Mouse (Mus musculus): Measurements from ENCODE around the gene Dnajc27.
A peak's percentile ranks its signal among the peaks of the same experiment; 100 is the strongest.

Gene Dnajc27

DNA sequence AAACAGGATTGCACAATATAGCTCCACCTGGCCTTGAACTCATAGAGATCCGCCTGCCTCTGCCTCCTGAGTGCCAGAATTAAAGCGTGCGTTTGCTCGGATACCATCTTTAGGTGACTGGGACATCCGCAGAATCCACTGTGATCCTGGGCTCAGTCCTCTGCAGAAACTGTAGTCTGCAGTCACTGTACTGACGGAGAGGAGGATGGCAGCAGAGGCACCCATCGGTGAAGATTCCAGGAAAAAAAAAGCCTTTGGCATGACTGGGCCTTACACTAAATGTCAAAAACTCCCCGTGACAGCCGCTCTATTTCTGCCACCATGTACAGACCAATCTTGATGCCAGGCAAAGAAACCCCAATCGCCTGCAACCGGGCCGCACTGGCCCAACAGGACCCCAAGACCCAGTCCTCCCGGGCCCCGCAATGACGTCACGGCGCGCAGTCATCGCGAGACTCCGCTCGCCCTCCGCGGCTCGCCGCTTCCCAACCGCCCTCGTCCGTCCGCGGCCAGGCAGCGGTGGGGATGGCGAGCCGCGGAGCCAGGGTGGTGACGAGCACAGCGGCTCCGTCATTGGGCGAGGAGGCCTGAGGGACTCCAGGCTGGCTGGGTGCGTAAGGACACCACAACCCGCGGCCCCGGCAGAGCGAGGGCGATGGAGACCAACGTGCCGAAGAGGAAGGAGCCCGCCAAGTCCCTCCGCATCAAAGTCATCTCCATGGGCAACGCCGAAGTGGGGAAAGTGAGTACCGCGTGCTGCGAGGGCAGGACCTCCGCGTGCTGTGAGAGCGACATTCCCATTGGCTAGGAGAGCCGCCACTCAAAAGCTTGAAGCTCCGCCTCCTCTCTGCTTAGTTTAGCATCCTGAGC lies at the start of gene Dnajc27:
Gene Dnajc27 (plus strand): TSS at position 452 of the 870 bp plus-strand sequence.
- peak; percentile 84 for DNase-seq (ENCODE audit: extremely low read depth, insufficient read length, low spot score)

DNA sequence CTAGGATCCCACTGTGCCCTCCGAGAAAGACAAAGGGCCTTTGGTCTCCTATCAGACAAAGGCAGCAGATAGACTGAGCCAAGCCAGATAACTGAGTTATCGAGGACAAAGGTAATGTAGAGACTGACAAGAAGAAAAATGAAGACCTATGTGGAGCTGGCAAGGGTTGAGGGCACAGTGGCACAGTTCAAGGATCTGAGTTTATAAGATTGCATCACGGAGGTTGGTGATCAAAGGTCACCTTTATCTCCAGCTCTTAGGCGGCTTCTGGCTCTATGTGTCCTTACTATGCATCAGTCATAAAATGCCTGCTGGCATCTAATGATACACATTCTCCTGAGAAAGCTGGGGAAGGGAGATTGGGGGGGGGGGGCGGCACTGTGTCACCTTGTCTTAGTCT lies 46.2 kb upstream of the Dnajc27 start:
- DNase-seq (ENCODE audit: extremely low read depth, insufficient read length, low spot score), result no peak

DNA sequence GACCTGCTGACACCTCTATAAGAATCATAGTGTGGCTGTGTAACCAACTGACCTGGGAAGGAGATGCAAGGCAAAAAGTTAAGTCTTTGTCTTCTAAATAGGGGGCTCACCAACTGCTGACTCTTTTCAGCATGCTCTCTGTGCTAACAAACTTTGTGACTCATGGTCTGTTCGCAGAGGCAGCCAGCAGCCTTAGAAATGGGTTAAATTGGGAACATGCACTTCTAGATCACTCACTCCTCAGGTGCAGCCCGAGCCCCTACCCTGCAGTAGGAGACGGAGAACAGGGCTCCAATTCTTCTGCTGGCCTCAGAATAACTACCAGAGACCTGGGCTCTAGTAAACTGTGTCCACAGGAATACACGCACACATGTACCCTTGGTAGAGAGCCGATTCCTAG lies 44.9 kb upstream of the Dnajc27 start:
- DNase-seq (ENCODE audit: extremely low read depth, insufficient read length, low spot score), result no peak

DNA sequence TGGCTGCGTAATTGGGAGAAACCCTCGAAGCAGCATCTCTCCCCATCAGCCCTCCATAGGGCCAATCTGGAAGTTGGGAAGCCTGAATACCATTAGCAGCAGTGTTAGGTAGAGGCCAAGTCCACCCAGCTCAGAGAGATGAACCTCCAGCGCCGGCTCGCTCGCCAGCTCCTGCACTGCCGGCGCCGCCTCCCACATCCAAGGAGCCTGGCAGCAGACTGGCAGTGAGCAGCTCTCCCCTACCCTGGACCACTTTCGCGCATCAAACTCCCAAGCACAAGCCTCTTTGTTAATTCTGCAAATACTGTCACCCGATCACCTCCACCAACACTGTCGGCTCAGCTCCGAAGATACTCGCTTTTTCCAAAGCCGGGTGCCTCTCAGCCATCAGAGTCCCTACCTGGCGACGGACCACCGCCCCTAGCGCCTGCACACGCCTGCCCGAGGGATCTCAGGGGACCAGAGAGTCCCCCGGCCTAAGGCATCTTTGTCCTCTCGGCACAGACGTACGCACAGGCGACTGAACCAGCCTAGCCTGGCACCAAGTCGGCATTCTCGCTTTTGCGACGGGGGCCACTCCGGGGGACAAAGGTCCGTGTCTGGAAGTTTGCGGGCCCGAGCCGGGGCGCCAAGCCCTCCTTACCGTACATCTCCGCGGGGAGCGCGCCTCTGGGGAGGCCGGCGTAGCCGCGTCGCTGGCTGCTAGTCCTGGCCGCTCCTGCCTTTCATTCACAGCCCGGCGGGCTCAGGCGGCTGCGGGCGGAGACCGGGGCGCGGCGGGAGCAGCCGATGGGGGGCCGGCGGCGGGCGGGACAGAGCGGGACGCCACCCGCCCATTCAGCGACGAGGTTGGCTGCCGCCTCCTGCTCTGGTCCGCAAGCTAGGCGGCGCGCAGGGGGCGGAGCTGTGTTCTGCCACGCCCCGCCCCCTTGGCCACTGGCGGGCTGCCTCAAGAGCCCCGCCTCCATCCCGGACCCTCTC lies 44.0 kb upstream of the Dnajc27 start, which contains the start of gene Efr3b:
Gene Efr3b (minus strand): TSS at position 855 of the 981 bp plus-strand sequence.
- no peak for DNase-seq (ENCODE audit: extremely low read depth, insufficient read length, low spot score)

DNA sequence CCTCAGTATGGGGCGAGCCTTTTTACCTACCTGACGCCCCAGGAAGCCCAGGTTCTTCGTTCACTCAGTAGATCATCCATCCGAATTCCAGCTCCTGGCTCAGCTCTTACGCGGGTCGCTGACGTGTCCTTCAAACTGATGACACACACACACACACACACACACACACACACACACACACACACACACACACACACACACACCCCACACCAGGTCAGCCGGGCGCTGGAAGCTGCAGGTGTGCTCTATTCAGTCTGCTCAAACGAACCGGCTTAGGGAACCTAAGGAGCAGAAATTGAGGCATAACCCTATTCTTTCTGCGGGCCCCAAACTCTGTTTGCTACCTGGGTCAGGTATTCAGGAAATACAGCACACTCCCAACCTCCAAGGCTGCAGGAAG lies 43.3 kb upstream of the Dnajc27 start:
- DNase-seq (ENCODE audit: extremely low read depth, insufficient read length, low spot score), result no peak

DNA sequence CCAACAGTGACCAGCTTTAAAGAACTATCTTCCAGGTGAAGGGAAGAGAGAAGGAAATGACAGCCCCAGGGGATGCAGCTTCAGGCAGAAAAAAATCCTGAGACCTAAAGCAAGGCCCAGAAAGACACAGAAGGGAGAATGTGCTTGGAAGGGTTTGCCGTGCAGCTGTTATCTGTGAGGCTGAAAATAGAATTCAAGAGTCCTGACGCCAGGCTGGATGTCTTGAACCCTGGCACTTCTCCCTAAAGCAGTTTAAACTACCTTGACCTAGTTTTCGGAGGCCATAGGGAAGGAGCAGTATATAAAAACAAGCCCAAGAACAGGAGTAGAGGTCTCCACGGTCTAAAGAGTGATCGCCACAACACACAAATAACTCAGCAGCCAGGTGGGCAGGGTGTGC lies 40.0 kb upstream of the Dnajc27 start:
- DNase-seq (ENCODE audit: extremely low read depth, insufficient read length, low spot score), result no peak

DNA sequence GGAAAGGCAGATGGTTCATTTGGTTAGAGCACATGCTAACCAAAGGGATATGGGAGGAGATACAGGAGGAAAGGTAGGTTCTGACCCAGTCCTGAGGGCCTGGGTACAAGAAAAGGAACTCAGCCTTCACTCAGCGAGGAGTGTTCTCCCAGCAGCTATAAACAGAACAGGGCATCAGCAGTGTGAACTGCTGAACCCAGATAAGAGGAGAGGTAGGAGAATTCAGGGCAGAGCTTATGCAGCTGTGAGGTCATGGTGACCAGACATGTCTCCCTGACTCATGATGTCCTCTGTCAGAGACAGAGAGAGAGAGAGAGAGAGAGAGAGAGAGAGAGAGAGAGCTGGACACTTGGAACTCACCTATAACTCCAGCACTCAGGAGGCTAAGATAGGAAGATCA lies 36.4 kb upstream of the Dnajc27 start:
- DNase-seq (ENCODE audit: extremely low read depth, insufficient read length, low spot score), result no peak

DNA sequence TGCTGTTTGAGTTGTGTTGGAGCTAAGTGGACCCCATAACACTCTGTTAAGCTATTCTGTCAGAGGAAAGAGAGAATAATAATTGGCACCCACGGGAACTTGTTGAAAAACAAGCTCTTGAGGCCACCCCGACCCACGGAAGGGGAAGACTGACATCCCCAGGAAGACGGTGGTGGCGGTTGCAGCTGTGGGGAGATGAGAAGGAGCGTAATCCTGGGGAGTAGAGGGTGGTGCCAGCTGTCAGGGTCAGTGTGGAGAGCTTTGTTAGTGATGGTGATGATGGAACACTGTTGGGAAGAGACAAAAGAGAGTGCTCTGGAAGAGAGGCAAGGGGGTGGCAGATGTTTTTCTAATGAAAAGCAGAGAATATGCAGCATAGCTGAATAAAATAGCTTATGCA lies 34.4 kb upstream of the Dnajc27 start:
- DNase-seq (ENCODE audit: extremely low read depth, insufficient read length, low spot score), result no peak

DNA sequence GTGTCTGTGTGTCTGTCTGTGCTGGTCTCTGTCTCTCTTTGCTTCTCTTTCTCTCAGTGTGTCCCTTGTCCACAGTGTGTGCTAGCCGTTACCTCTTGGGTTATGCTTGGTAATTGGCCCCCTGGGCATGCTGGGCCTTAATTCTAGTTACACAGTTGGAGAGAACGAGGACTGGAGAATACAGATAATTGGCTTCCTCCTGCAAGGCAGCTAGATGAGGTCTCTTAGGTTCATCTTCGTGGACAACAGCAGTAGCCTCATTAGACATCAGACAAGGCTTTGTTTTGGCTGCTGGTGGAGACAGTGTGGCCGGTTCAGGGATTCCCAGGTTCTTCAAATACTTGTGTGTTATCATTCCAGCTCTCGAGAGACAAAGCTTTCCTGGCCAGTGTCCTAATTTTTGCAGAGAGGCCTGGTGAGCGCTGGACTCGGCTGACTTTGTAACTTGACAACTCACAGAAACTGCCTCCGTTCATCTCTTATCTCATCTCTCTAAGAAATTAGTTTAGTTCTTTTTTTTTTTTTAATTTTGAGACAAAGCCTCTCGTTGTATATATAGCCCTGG lies 31.4 kb upstream of the Dnajc27 start:
- DNase-seq (ENCODE audit: extremely low read depth, insufficient read length, low spot score), result no peak

DNA sequence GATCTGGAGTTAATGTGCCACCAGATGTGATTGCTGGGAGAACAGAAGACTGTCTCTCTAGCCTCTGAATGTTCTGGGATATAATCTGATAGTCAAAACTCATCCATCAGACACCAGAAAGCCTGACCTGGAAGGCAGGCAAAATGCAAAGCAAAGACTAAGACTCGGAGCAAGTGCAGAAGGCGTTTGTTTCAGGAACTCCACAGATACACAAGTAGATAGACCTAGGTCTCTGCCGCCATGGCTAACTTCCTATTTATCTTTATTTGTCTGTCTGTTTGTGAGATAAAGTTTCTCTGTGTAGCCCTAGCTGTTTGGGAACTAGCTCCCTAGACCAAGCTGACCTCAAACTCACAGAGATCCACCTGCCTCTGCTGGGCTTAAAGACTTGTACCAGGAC lies 28.7 kb upstream of the Dnajc27 start:
- no peak for DNase-seq (ENCODE audit: extremely low read depth, insufficient read length, low spot score)

DNA sequence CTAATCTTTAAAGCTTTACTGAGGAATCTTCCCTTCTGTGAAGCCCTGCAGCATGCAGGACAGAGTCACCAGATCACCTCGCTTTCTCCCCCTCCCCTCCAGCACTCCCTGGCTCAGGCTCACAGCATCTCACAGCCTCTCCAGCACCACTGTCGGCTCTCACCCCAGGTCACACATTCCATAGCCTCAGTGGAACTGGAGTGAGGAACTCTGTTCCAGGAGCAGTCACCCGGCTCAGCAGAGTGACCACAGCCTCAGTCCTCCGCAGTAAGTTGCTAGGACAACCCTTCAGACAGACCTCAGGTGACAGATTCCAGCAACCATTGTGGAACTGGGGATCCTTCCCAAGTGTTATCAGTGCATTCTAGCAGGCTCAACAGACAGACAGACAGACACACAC lies 27.5 kb upstream of the Dnajc27 start:
- DNase-seq (ENCODE audit: extremely low read depth, insufficient read length, low spot score), result no peak

DNA sequence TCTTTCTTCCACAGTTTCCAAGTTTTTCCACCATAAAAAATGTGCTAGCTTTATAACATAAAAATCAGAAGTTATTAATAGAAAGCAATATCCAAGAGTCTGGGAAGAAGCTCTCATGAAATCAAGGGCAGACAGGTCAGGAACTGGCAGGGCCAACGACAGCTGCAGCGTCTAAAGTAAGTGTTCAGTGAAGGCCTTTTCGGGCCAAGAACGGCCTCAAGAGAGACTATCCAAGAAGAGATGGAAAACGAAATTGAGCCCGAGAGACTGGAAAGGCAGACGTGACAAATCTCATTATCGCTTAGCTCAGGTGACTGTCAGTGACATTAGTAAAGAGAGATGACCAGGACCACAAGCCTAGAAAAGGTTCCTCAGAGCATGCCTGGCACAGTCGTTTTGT lies 24.1 kb upstream of the Dnajc27 start:
- DNase-seq (ENCODE audit: extremely low read depth, insufficient read length, low spot score), result no peak

DNA sequence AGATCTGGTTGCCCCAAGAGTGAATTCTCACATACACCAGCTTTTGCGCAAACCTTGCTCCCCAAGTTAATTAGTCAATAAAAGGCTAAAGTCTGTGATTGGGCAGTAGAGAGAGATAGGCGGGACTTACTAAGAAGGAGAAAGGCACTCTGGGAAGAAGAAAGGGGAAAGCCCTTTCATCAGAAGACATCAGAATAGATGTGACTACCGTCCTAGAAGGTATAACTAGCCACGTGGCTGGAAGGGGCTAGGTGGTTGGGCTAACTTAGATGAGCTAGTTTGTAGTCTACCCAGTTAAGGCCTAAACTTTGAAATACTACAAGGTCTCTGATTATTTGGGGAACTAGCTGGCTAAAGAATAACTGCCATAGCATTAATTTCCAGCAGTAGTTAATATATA lies 22.7 kb upstream of the Dnajc27 start:
- no peak for DNase-seq (ENCODE audit: extremely low read depth, insufficient read length, low spot score)

DNA sequence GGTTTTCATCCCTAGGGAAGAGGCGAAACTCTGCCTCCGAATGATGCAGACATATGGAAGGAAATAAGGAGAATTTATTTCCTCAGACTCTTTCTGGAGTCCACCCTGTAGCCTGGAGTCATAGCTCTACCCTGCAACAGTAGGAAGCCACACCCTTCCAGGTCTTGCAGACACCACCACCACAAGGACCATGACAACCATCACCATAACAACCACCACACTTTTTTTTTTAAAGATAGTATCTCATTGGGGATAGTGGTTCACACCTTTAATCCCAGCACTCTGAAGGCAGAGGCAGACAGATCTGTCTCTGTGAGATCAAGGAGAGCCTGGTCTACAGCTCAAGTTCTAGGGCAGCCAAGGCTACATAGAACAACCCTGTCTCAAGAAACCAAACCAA lies 16.9 kb upstream of the Dnajc27 start:
- DNase-seq (ENCODE audit: extremely low read depth, insufficient read length, low spot score), result no peak

DNA sequence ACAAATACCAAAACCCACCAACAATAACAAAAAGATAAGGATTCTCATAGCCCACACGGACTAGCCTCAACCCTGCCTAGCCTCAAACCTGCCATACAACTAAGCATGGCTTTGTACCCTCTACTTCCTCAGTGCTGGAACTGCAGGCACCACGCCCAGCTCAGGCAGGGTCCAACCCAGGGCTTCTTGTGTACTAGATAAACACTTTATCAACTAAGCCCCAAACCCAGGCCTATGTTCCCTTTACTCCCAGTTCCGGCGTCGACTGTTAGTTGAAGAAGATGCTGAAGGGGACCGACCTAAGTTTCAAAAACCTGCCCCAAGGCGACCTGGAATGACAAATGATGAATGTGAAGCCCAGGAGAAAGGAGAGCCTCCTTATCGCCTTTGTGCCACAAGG lies 16.4 kb upstream of the Dnajc27 start:
- DNase-seq (ENCODE audit: extremely low read depth, insufficient read length, low spot score), result no peak

DNA sequence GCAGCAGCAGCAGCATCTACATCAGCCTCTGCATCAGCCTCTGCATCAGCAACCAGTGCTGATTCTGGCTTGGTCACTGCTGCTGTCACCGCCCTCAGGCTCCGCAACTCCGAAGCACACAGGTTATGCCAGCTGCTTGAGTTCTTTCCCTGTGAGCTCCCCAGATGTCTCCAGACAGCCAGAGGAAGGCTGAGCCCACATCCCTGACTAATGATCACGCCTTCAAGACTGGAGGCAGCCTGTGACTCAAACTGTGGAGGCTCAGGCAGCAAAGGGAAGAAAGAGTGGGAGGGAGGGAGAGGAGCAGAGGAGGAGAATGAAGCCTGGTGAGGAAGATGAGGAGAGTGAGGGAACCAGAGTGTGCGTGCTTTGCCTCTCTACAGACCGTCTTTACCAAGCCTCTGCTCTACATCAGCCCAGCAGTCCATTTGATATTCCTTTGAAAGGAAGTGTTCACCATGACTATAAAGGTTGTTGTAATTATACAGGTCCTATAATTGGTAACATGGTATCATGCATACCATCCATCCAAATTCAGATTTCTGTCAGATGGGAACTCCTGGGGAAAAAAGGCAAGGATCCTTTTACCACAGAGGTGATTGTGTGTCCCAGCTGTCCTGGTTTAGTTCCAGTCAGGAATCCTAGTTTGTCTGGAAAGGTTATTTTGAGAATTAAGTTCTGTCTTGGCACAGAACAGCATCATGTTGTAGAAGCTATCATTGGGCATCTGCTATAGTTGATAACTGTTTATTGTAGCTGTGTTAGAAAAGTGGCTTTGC lies 15.5 kb upstream of the Dnajc27 start:
- no peak for DNase-seq (ENCODE audit: extremely low read depth, insufficient read length, low spot score)

DNA sequence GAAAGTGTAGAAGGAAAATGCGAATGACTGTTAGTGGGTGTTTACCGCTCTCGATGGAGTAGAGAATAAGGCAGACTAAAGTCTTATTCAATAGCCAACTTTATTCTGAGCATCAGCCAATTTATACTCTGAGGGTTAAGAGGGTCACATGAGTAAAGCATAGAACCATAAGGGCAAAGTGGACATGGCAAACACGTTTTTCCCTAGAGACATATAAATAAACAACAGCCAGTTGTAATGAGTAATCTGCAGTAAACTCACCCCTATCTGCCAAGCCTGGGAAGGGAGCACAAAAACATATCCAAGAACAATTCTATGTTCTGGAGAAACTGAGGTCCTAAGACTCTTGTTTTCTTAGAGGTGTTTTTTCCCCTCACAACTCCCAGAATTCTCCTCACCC lies 13.8 kb upstream of the Dnajc27 start:
- no peak for DNase-seq (ENCODE audit: extremely low read depth, insufficient read length, low spot score)

DNA sequence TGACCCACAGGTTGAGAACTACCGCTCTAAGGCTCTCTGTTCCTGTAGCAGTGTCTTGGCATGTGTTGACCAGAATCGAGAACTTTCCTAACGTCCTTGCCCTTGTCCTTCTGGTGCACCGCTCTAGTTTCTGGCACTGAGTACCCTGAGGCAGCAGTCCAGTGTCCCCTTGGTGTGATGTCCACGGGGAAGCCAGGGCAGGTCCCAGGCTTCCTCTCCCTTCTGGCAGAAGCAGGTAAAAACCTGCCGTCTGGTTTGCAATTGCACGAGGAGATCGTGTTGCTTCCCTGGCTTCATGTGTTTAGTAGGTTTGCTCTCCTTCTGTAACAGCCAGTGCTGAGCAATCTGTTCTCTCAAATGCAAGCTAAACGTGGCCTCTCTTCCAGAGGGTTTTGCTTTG lies 10.7 kb upstream of the Dnajc27 start:
- no peak for DNase-seq (ENCODE audit: extremely low read depth, insufficient read length, low spot score)

DNA sequence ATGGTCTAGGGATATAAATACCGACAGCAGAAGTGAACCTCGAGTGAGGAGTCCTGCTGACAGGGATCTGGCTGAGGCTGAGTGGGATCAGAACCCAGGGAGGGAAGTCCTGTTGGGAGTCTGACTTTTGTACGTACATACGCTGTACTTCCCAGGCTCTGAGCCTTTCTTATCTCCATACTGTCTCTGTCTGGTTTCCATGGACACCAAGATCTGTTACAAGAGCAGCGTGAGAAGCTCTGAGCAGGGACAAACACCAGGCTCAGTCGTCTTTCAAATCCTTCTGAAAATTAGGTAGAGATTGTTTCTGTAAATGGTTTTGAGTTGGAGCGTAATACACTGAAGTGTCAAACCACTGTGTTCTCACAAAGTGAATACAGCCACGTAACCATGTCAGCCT lies 7.0 kb upstream of the Dnajc27 start:
- DNase-seq (ENCODE audit: extremely low read depth, insufficient read length, low spot score), result no peak

DNA sequence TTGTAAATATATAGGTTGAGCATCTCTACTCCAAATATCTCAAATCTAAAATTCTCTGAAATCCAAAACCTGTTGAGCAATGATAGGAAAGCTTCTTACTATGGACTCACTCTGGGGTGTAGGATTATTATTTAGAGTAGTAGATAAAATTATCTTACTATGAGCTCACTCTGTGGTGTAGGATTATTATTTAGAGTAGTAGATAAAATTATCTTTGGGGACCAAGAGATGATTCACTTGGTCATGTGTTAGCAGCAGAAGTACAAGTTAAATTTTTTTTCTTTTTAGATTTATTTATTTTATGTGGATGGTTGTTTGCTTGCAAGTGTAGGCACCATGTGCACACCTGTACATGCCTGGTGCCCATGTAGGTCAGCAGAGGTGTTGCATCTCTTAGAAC lies 6.0 kb upstream of the Dnajc27 start:
- DNase-seq (ENCODE audit: extremely low read depth, insufficient read length, low spot score), result no peak

DNA sequence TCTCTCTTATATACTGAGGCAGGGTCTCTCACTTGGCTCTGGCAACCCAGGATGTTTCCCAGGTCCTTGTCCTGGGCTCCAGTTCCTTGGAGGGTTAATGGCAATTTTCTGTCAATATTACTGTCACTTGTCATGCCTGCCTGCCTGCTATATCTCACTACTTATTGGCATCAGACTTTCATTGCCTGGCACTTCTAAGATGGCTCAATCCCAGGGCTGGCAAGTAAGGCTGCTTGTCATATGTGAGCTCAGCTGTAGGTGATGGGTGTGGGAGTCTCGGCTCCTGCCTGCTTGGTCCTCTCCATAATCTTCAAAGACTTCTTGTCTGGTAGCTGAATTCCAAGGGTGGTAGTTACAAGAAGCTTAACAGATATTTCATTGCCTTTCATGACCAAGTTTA lies 4.3 kb upstream of the Dnajc27 start:
- no peak for DNase-seq (ENCODE audit: extremely low read depth, insufficient read length, low spot score)

All from 3134 (cell line).